Mouse (Mus musculus) megakaryocyte, embryonic 14.5 days (primary cell): ENCODE measurements around the gene Rtp1.

ENCODE experiments used
- FLI1 ChIP-seq: IDR thresholded peaks from 2 replicates; pipeline ENCODE4 v1.6.1; 2012; ENCODE audit warnings: low read length, inconsistent platforms, mixed read lengths
- GATA1 ChIP-seq: IDR thresholded peaks from 3 replicates; pipeline ENCODE4 v1.6.1; 2012; ENCODE audit warnings: mixed read lengths, low read length, inconsistent platforms, borderline replicate concordance

DNA sequence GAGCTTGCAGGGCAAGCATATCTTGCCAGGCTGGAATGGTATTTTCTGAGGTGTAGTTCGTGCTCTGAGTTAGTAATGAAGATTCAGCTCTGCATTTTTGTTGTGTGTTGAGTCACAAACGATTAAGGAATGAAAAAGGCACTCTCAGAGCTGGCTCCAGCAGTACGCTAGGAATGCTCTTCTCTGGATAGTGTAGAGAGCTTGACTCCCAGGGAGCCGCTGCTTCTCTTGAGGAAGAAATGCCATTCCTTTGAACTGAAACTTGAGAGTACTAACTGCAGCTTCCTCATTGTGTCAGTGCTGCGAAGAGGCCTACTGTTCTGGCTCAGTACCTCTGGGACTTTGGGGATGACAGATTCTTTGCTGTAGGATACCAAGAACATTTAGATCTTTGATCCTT is 5.1 kb upstream of the Rtp1 start:
- TF ChIP-seq FLI1 (no peak), GATA1 (no peak)
